Mouse (Mus musculus) ES-E14 (cell line): ENCODE measurements around the gene Abcg1.

Experiments
- CHD2 ChIP-seq: IDR thresholded peaks from 2 replicates; pipeline ENCODE4 v1.6.1; 2014; ENCODE audit warnings: mild to moderate bottlenecking, low read depth, low read length, inconsistent platforms
- MAFK ChIP-seq: IDR thresholded peaks from 2 replicates; pipeline ENCODE4 v1.6.1; 2014; ENCODE audit warnings: mild to moderate bottlenecking, low read depth, low read length, inconsistent platforms; ENCODE audit not compliant: insufficient read depth

- no peak for TF ChIP-seq MAFK
- TF ChIP-seq CHD2 = no peak
These were observed 38.0 kb upstream of the Abcg1 start for GRCm38 (mm10) chr17:31019505-31019904.
